Mouse (Mus musculus) left cerebral cortex, adult 8-10 months (tissue): ENCODE measurements at regions not wholly inside any gene's neighbourhood (a gene's known extent, or its start where the extent isn't known, plus 50 kb on each side); places are given as distances from the start of the nearest gene placed in this dataset.

Source experiments
- DNase-seq, 2 experiments: peaks; one replicate each; pipeline ENCODE4 v3.0.0; 2022; ENCODE audit warnings: low spot score in 2 of 2

- peak in 1 of 2 experiments; percentile 21 for DNase-seq
Measured at GRCm38 (mm10) chr5:52309317-52310060, 54.1 kb upstream of the Sod3 start.

DNA sequence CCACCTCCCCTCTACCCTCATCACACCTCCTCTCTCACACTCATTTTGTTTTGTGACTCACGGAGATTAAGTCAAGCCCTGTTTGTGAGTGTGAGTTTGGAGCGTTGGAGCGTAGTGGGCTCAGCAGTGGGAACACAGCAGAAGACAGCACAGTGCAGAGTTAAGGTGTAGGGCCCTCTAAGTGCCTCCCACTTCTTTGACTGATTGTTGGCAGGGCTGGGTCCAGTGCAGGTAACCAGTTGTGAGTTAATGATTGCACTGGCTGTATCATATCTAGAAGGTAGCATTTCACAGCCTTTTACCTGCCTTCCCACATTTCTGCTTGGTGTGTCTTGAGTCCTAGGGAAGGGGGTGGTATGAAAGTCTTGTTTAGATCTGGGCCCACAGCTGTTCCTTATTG lies 67.3 kb upstream of the Sod3 start:
- DNase-seq = no peak

DNA sequence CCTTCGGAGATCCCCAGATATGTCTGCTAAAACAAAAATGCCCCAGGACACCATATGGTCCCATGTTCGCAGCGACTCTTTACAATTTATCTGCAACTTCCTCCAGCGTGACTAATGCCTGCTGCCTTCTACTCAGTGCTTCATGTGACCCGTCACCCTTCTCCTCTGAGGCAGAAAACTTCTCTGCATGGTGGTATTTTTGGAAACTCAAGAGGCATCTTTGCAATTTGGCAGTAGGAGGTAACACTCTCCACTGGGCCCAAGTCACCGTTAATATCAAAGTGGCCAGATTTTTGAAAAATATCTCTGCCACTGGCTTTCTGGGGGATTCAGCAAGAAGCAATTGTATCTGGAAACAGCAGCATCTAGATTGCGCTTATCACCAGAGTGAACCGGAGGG lies 69.1 kb upstream of the Sod3 start:
- DNase-seq = no peak

GRCm38 (mm10) chr5:52288319-52288718 lies 75.3 kb upstream of the Sod3 start:
- DNase-seq = no peak

DNA sequence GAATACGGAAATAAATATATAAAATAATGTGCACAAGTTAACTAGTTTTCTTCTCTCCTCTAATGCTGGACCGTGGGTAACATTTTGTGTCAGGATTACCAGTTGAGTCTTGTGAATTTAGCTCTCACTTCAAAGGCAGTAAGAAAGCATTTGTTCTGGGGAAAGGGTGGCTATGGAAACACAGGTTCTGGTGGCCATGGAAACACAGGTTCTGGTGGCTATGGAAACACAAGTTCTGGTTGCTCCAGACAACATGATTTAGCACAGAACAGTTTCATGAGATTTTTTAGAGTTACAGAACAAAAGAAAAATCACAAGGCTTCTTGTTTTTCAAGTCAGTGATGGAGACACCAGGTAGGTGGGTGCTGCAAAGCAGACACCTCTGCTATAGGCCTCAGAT lies 82.7 kb upstream of the Sod3 start:
- no peak for DNase-seq

GRCm38 (mm10) chr5:52278111-52278510 lies 85.5 kb upstream of the Sod3 start:
- DNase-seq = no peak

DNA sequence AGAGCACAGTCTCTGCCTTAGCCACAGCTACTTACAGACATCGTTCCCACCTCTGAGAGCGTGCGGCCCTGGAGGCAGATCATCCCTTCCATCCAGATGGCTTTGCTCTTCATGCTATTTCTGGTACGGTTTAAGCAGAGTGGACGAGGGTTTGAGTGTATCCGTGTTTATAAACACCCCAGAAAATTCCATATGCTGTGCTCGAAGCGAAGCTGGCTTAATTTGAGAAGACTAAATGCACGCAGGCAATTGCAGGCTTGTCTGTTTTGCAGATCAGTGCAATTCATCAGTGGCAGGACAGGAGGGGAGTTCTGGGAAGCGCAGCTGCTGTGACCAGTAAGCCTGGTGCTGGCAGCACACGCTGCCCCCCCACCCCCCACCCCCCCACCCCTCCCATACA lies 72.9 kb upstream of the Dhx15 start:
- DNase-seq = peak in 1 of 2 experiments; percentile 68

DNA sequence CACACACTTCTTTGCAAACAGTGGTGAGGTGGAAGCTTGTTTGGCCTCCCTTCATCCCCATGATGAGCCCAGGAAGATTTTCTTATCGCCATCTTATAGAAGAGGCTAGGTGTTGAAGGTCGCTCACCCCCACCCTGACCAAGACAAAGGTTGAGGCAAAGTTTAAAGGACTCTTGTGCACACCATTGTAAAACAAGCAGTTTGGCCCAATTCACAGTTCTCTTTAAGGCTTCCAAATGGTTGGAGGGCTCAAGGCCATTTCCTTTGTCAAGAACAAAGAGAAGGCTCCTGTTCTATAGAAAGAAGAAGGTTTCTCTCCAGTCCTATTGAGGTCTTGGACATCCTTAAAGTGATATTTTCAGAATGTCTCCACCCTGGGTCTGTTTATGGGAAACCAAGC lies 67.8 kb upstream of the Dhx15 start:
- no peak for DNase-seq

DNA sequence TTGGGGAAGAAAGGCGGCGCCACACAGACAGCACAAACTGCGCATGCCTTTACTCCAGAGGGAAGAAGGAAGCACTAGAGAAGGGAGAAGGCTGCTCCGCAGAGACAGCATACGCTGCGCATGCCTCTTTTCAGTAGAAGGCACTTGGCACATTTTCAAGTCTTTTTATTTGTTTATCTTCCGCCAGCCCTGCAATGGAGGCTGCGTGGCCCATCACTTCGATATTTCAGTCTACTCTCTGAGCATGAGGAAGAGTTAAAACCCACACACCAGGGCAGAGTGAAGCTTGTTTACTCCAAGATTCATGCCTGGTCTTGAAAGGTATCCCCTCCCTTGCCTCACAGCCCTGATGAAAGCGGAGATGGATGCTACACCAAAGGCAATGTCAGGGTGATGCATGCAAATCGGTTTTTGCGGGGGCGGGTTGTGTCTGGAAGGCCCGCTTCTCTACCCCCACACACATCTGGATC lies 64.3 kb upstream of the Dhx15 start:
- DNase-seq = peak; percentile 7 to 10

GRCm38 (mm10) chr5:52249804-52250203 lies 59.5 kb upstream of the Dhx15 start:
- no peak for DNase-seq

- no peak for DNase-seq
Measured at GRCm38 (mm10) chr5:52243931-52244330, 53.6 kb upstream of the Dhx15 start.

- no peak for DNase-seq
Measured at GRCm38 (mm10) chr5:52242414-52242813, 52.1 kb upstream of the Dhx15 start.

GRCm38 (mm10) chr5:52240540-52240939 lies 50.2 kb upstream of the Dhx15 start:
- no peak for DNase-seq
